Mouse (Mus musculus) CD4-positive helper T cell, adult 2 months (primary cell): Measurements from ENCODE around the gene Isg20l2.
A peak's percentile ranks its signal among the peaks of the same experiment; 100 is the strongest.
"Not testable (repeated sequence)": the region's sequence is repeated elsewhere in the genome, so short reads cannot be mapped to it uniquely, and the experiment has no call there.

Source experiments
- DNase-seq: peaks from one replicate; pipeline ENCODE4 v3.0.0-alpha.2; 2012; ENCODE audit warnings: low read depth, missing footprints, low spot score

Isg20l2 gene

DNA sequence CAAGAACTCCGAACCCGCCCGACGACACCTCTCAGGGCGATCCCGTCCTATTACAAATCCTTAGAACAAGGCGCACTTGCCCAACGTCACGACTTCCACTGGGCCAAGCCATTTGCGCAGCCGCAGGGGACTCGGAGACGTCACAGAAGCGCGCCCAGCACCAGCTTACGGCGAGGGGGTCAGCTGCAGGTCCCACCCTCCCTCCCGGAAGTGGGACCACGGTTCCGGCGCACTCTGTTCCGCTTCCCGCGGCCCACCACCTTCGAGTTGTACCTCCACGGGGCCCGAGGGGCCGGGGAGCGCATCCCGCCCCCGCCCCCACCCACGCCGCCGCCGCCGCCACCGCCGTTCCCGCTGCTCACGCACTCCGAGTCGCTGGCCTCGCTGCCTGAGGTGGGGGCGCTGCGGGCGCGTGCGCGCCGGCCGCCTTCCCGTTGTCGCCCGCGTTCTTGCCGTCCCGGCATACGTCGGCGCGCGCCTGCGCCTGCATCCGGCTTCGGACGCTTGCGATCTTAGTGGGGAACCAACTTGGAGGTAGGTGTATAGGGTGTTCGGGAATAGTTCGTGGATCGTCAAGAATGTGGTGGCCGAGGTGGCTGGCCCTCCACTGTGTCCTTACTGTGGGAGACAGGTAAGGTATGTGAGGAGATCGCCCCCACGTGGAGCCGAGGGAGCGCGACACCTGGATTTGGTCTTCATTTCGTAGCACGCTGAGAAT is at the start of gene Isg20l2, which contains the start of gene Rrnad1:
Isg20l2 (plus strand) TSS at position 237 of the 718 bp plus-strand sequence.
Rrnad1 (minus strand) TSS at position 640 of the 718 bp plus-strand sequence.
- DNase-seq = peak; percentile 98

DNA sequence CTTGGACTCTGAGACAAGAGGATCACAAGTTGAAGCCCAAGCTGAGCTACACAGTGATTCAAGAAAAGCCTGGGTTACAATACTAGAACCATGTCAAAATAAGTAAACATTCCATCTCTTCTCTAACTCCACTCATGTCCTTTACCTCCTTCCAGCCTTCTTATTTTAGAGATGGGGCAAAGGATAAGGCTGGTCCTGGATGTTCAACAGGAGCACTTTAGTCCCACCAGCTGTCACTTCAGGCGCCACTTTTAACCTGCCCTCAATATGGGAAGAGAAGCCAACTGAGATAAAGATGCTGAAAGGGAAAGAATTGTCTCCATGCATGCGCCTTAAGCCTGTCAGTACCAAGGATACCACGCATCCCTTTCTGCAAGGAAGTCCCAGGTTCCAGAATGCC is 45.8 kb upstream of the Isg20l2 start:
- DNase-seq = no peak

DNA sequence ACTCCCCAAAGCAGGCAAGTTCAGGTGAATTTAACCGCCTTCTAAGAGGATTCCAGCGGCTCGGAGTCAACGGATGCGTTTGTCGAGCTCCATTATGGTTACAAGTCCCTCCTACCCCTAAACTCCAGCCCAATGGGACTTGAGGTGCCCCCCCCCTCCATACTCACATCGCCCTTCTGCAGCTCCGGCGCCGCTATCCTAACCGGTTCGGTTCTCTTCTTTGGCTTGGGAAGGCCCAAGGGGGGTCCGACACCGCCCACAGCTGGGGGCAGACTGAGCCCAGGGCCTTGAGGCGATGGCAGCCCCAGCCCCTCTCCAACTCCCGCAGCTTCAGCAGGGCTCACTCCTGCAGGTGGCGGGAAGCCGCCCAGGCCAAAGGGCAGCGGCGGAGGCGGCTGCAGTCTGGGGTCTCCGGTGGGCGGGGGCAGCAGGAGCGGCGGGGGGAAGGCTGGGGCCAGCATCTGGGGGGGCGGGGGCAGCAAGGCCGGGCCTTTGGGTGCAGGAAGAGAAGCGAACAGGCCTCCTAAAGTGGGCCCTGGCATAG is 45.3 kb upstream of the Isg20l2 start:
- DNase-seq = peak; percentile 65

DNA sequence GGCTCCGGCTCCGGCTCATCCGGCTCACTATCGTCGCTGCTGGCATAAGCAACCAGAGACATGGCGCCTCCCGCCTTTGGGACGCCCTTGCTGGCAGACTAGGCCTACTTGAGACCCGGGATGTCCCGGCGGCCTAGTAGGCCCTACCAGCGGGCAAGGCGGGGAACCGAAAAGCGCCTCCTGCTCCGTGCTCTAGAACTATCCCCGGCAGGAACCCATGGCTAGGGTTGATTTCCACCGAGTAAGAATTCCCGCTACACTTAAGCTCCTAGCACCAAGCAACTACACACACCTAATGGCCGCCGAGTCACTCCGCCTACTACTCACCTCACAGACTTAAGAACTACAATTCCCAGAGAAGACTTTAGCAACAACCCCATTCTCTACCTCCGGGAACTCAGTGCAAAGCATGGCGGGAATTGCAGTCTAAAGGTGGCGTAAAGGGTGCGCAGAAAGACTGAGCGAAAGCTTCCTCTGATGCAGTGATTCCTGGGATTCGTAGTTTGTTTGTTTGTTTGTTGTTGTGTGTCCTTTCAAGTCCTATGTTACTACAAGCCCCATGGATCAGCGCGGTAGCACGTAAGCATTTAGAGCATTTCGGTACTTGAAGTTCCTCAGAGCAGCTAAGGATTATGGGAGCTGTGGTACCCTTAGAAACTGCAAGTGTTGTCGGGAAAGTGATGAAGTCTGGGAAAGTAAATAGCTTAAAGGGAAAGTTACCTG is 44.7 kb upstream of the Isg20l2 start, which contains the start of gene Prcc:
Prcc (minus strand) TSS at position 328 of the 723 bp plus-strand sequence.
- peak; percentile 99 for DNase-seq

DNA sequence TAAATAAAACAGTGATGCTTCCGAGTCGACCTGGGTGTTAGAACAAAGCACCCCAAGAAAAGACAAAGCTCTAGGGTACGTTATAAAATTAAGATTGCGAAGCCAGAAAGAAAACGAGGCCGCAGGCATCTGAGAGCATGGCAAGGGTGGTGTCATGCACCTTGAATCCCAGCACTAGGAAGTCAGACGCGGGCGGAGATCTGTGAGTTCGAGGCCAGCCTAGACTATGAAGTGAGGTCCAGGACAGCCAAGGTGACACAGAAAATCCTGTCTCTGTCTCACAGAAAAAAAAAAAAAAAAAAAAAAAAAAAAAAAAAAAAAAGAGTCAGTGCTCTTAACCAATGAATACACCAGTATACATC is 44.1 kb upstream of the Isg20l2 start:
- DNase-seq = no peak

DNA sequence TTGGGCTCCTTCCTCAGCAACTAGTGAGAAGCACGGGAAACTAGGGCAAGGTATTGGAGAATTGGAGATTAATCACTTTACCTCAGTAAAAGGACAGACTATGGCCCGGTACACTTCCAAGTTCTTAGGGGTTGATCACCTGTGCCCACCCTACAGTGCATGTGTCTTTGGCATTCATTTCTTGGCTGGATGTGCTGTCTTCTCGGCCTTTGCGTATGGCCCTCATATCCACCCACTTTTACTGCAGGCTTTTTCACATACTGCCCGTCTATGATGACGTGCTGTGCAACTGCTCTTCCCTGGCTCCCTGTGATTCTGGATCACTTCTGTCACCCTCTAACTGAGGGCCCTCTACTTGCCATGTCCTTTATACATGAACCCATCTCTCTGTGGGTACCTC is 43.7 kb upstream of the Isg20l2 start:
- no peak for DNase-seq

DNA sequence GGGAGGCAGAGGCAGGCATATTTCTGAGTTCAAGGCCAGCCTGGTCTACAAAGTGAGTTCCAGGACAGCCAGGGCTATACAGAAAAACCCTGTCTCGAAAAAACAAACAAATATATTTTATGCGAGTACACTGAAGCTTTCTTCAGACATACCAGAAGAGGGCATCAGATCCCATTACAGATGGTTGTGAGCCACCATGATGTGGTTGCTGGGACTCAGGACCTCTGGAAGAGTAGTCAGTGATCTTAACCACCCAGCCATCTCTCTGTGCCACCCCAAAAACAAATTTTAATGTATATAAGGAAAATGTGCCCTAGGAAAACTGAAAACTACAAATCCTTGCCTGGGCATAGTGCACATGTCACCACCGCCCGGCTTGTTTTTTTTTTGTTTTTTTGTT is 42.7 kb upstream of the Isg20l2 start:
- not testable (repeated sequence) for DNase-seq

DNA sequence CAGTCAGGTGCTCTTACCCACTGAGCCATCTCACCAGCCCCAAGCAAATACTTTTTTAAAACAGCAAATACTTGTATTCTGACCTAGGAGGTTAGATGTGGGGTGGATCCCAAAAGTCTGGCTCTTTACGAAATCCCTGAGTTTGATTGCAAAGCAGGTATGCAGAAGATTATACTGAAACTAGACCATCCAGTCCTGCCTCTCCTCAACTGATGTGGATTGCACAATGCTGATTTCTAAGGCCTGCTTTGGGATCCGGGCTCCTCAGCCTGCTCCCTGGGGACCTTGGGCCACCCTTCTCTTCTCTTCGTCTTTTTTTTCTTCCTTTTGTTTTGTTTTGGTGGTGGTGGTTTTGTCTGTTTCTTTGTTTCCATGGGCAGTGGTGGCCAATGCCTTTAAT is 38.6 kb upstream of the Isg20l2 start:
- no peak for DNase-seq

DNA sequence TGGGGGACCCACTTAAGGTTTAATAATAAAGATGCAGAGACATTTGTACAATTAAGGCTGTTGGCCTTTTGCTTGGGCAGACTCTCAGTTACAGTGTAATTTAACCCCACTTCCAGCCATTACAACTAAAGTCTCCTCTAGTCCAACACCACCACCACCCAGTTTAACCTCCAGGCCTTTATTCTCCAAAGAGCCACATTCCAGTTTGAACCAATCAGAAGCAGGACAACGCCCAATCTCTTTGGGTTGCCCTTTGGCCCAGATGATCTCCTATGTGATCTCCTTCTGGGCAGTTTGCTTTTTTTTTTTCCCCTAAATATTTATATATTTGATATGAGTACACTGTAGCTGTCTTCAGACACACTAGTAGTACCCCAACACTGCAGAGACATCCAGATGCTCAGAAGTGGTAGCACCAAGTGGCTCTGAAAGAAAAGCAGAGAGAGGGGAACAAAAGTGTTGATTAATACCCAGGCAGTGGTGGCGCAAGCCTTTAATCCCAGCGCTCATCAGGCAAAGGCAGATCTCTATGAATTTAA is 36.7 kb upstream of the Isg20l2 start:
- DNase-seq = no peak

DNA sequence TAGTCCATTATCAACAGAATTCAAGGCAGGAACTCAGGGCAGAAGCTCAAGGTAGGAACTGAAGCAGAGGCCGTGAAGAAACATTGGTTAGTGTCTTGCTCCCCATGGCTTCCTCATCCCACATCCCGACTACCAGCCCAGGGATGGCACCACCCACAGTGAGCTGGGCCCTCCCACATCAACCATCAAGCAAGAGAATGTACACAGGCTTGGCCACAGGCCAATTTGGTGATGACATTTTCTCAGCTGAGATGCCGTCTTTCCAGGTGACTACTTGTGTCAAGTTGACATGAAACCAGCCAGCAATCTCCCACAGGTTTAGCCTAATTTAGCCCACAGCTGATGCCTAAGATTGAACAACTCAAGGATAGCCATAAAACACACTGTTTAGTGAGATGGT is 30.8 kb upstream of the Isg20l2 start:
- no peak for DNase-seq

DNA sequence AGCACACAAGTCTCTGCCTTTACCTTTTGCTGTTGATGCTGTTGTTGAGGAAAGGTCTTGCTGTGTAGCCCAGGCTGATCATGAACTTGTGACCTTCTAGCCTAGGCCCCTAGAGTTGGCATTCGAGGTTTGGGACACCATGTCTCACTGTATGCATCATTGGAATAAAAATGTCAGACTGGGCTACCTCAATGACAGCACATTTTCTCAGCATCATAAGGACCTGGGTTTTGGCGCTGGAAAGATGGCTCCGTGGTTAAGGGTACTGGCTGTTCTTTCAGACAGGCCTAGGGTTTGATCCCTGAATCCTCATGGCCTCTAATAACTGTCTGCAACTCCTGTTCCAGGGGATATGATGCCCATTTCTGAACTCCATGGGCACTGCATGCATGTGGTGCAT is 30.3 kb upstream of the Isg20l2 start:
- no peak for DNase-seq

DNA sequence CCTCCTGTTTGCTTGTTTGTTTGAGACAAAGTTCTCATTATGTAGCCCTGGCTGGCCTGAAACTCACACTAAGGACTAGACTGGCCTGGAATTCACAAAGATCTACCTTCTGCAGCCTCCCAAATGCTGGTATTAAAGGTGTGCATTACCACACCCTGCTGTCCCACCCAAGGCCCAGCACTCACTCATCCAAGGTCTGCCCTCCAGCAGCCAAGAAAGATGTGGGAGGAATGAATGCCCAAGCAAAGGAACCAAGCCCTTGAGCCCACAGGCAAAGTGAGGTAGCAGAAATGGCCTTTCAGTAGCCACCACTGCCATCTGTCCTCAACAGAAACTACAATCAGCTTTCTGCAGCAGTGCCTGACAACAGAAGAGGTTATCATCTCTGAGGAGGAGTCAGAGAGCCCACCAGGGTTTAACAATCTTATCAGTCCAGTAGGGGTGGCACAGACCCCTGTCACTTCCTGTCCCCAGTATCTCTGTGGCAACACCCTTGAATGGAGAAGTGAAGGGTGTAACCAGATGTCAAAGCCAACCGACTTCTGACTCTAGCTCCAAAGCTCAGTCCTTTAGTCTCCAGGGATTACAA is 29.0 kb upstream of the Isg20l2 start:
- DNase-seq = no peak

DNA sequence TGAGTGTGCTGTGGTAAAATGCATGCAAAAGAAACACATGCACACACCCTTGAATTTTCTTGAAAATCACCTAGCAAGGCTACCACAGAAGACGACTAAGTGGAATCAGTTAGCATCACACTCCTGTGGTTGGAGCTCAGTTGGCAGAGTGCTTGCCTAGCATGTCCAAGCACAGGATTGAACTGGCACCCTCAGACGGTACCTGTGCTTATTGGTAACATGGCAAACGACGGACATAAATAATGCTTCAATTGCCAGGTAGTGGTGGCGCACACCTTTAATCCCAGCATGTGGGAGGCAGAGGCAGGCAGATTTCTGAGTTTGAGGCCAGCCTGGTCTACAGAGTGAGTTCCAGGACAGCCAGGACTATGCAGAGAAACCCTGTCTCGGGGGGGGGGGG is 28.2 kb upstream of the Isg20l2 start:
- not testable (repeated sequence) for DNase-seq

DNA sequence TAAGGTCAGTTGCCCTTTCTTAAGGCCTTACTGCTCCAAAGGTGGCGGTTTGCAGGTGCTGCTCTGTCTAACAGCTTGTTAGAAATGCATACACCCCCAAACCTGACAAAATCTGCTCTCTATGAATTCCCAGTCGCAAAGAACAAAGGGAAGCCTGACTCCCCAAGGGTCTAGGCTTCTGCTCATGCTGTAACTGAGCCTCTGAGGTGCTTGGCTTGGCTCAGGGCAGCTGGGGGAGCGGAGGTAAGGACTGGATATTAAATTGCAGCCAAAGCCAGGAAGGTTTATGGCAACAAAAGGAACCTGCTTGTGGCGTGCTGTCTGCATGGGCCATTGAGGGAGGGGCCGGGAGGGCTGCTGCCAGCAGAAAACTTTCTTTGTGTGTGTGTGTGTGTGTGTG is 26.3 kb upstream of the Isg20l2 start:
- DNase-seq = no peak

DNA sequence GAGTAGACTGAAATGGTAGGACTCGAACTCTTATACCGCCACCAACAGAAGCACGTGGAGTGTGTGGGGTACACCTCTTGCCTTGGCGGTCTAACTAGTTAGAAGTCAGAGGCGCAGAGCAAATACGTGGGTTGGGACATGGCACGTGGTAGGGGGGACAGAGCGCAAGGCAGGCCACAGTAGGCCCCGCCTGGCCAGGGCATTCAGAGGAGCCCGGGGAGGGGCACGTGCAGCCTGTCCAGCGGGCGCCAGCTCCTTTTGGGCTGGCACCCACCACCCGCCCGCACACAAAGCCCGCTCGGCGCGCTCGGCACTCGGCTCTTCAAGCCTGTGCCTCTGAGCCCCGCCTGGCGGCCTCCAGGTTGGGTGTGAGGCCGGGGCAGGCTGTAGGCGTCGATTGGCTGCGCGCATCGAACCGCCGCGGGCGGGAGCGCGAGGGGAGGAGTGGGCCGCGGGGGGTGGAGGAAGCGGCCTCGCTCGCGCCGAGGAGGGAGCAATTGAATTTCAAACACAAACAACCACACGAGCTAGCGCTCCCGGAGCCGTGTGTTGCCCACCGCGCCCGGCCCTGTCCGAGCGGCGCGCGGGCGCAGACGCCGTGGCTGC is 24.1 kb upstream of the Isg20l2 start, which contains the start of gene Hdgf:
Hdgf (plus strand) TSS at position 442 of the 606 bp plus-strand sequence.
- DNase-seq = peak; percentile 96

DNA sequence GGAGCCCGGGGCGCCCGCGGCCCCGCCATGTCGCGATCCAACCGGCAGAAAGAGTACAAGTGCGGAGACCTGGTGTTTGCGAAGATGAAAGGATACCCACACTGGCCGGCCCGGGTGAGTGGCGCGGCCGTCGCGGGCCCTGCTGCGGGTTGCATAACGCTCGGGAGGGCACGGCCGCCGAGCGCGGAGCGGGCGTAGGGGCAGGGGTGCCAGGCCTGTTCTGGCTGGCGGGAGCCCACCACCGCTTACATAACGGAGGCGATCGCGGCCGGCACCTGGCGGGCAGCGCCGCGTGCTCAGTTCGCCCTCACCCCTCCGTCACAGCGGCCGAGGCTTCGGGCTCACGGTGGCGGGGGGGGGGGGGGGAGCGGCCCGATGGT is 23.5 kb upstream of the Isg20l2 start:
- peak; percentile 55 for DNase-seq

DNA sequence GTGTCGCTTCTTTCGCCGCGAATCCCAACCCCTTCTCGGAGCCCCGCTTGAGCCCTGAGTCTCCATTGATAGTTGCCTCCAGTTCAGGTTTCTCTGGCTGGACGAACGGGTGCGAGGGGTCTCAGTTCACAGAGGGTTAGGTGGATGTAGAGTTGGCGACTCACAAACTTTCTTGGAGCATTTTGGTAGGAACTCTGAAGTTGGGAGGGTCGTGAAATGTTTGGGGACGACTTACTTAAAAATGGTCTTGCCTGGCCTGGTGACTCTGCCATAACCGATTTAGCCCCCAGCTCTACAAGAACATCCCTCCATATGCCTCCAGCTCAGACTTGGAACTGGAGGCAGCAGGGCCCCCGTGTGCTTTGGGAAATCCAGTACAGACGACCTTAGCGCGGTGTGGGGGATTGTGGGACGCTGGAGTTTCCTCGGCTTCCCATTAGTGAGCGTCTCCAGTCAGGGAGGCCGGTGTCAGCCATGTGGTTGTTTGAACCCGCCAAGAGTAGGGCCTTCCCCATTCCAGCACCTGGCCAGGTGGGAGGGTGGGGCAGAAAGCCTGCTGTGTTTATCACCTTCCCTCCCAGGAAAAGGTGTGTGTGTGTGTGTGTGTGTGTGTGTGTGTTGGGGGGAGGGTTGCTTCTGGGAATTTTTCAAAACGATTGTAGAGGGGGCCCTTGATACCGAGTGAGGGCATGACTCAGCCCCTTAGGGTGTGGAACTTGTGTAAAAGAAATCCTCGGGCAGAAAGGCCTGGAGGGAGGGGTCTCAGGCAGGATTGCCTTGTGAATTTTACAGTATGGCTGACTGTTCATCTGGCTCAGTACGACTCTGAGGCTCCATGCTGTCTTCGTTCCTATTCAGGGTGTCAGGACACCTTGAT is 22.9 kb upstream of the Isg20l2 start:
- DNase-seq = peak; percentile 24

DNA sequence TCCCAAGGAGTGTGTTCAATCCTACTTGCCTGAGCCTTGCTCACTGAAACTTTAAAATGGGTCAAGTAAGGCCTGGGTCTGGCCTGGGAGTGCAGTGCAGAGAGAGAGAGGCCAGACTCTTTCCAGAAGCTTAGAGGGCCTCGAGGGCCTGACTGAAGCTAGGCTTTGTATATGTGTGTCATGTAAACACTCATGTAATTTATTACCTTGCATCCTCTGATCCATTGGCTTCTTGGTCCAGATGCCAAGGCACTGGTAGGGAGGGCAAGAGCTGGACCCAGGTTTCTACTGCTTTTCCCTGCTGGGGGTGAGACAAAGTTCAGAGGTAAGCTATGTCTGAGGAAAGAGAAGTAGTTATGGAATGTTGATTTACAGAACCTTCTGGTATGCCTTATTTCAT is 22.2 kb upstream of the Isg20l2 start:
- DNase-seq = no peak

DNA sequence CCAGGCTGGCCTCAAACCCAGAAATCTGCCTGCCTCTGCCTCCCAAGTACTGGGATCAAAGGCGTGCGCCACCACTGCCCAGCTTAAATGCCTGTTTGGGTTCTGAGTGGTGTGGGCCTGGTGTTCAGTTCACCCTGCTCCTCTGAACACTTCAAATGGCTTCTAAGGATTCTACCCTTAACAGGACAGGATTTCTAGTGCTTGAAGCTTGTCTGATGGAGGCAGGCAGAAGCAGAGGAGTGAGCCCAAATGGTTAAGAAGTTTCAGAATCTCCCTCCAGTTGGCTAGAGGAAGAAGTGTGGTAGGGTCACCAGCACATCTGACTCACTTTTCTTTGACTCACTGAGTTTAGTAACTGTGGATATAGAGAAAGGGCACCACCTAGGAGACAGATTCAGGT is 20.7 kb upstream of the Isg20l2 start:
- DNase-seq = no peak

DNA sequence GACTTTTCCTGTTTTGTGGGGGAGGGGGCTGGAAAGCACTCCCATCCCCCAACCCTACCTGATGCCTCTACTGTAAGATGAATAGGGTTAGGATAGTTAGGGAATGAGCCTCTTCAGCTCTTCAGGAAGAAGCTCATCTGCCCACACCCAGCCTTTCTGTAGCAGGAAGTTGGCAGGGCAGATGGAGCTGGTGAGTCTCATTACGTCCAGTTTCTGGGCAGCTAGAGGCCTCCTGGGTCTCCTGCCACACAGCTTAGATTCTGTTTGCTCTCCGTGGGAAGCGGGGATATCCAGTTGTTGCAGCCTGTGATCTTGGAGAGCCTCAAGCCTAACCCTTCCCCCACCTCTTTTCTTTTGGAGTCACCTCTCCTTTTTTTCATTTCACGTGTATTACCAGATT is 20.2 kb upstream of the Isg20l2 start:
- DNase-seq = no peak
